Mouse (Mus musculus) ES-E14 (cell line): Measurements from ENCODE around the gene Epn3. TPM values are rescaled to one million over a fixed set of nuclear protein-coding genes. Genes with fewer than 3 reads are reported as not detected.

Experiments
- DNase-seq: peaks from one replicate; pipeline ENCODE4 v3.0.0-alpha.2; 2013; ENCODE audit warnings: low read depth, low spot score
- H3K27ac ChIP-seq: 2 replicates; pipeline ENCODE4 v1.5.1; 2012; ENCODE audit warnings: low read depth, mild to moderate bottlenecking, low read length, moderate library complexity, mixed read lengths; ENCODE audit not compliant: poor library complexity, insufficient read depth, severe bottlenecking
- H3K36me3 ChIP-seq: 2 replicates; pipeline ENCODE4 v1.6.1; 2012; ENCODE audit warnings: mild to moderate bottlenecking, low read length, moderate library complexity, mixed read lengths; ENCODE audit not compliant: control insufficient read depth, poor library complexity, insufficient read depth, severe bottlenecking
- H3K4me1 ChIP-seq, 2 experiments: fragments of 150-350 bp in 1 of 2; sonication (generic) in 1 of 2; 2 replicates each; pipeline ENCODE4 v1.6.1; 2012; ENCODE audit warnings: low read length in 2 of 2, mild to moderate bottlenecking in 1 of 2, mixed read lengths in 1 of 2; ENCODE audit not compliant: control insufficient read depth in 2 of 2, insufficient read depth in 2 of 2, poor library complexity in 1 of 2
- H3K4me3 ChIP-seq, 2 experiments: fragments of 150-350 bp in 1 of 2; sonication (generic) in 1 of 2; 2 replicates each; pipeline ENCODE4 v1.5.1; 2012; ENCODE audit warnings: low read length in 2 of 2, low read depth in 1 of 2, mild to moderate bottlenecking in 1 of 2, mixed read lengths in 1 of 2; ENCODE audit not compliant: insufficient read depth in 1 of 2, poor library complexity in 1 of 2, severe bottlenecking in 1 of 2
- H3K9ac ChIP-seq: 2 replicates; pipeline ENCODE4 v1.6.1; 2012; ENCODE audit warnings: low read depth, mild to moderate bottlenecking, low read length, mixed read lengths; ENCODE audit not compliant: poor library complexity, insufficient read depth, severe bottlenecking
- H3K9me3 ChIP-seq: fragments of 150-350 bp; sonication (generic); 2 replicates; pipeline ENCODE4 v1.6.1; 2012; ENCODE audit warnings: low read depth, mild to moderate bottlenecking, low read length; ENCODE audit not compliant: control insufficient read depth, insufficient read depth
- CHD2 ChIP-seq: IDR thresholded peaks from 2 replicates; pipeline ENCODE4 v1.6.1; 2014; ENCODE audit warnings: mild to moderate bottlenecking, low read depth, low read length, inconsistent platforms
- HCFC1 ChIP-seq: IDR thresholded peaks from 2 replicates; pipeline ENCODE4 v1.6.1; 2012; ENCODE audit warnings: low read length, inconsistent platforms, borderline replicate concordance; ENCODE audit not compliant: insufficient read depth
- MAFK ChIP-seq: IDR thresholded peaks from 2 replicates; pipeline ENCODE4 v1.6.1; 2014; ENCODE audit warnings: mild to moderate bottlenecking, low read depth, low read length, inconsistent platforms; ENCODE audit not compliant: insufficient read depth
- ZC3H11A ChIP-seq: IDR thresholded peaks from 2 replicates; pipeline ENCODE4 v1.6.1; 2012; ENCODE audit warnings: low read depth, mild to moderate bottlenecking, inconsistent platforms, low read length, borderline replicate concordance
- ZNF384 ChIP-seq: IDR thresholded peaks from 2 replicates; pipeline ENCODE4 v1.6.1; 2012; ENCODE audit warnings: low read depth, low read length, inconsistent platforms
- in situ Hi-C, 2 experiments: fragments of 600-800 bp; cut with MboI; formaldehyde crosslinking; loops; one replicate each; pipeline ENCODE4 v1.15.1; 2025; ENCODE audit warnings: low sequenced_read_pairs in 2 of 2, inconsistent platforms in 1 of 2; ENCODE audit not compliant: unreplicated experiment in 2 of 2
- total RNA-seq: library from RNA; depleted of rRNA; stranded (reverse); fragments of 300-350 nt; gene quantifications from 2 replicates; pipeline ENCODE4 v1.2.3, GENCODE M21; 2012

Epn3 gene
- total RNA-seq, 1 experiment, result 1.7 TPM

- H3K4me3 ChIP-seq, result peak within 1 kb of the TSS in 1 of 2 experiments; percentile 8; a peak in 2 of 4 replicates
Measured at GRCm38 (mm10) chr11:94486001-94486400, 13.8 kb downstream of the Epn3 start, which contains the start of gene Spata20. Gene Spata20 (minus strand): TSS chr11:94486179.

GRCm38 (mm10) chr11:94485223-94485622 lies 14.6 kb downstream of the Epn3 start:
- TF ChIP-seq ZNF384 (no peak), CHD2 (no peak), HCFC1 (no peak)
- Histone ChIP-seq H3K9ac (no peak overlapping the region), H3K27ac (no peak overlapping the region), H3K4me1 (no peaks in the 10 kb centered on the region), H3K9me3 (no peaks in the 10 kb centered on the region), H3K4me3 (no peak overlapping the region), H3K36me3 (no peaks in the 10 kb centered on the region)
- in situ Hi-C loops, result loop anchor here (5.0 to 10.0 kb wide), 2 partner anchors 148 to 150 kb away; no protein-coding TSS in a partner anchor
- no peak for DNase-seq

More at GRCm38 (mm10) chr11:94486001-94486400, 13.8 kb downstream of the Epn3 start, which contains the start of gene Spata20:
- Histone ChIP-seq H3K9me3 (no peaks in the 10 kb centered on the region), H3K4me1 (peaks cover 0 to 3% of the 10 kb centered on the region in 2 experiments; a peak in 1 of 4 replicates), H3K36me3 (no peaks in the 10 kb centered on the region), H3K9ac (no peak within 1 kb of the TSS), H3K27ac (no peak within 1 kb of the TSS)
- DNase-seq, result peak; percentile 59
- TF ChIP-seq ZNF384 (no peak), ZC3H11A (peak; percentile 88; the same call in 1 of the 2 replicates), HCFC1 (no peak)
- in situ Hi-C loops, result loop anchor here (5.0 to 10.0 kb wide), 2 partner anchors 149 to 151 kb away; no protein-coding TSS in a partner anchor

- H3K27ac ChIP-seq, result no peak overlapping the region
- in situ Hi-C loops, result loop anchor here (5.0 to 10.0 kb wide), 2 partner anchors 147 to 150 kb away; no protein-coding TSS in a partner anchor
Measured at GRCm38 (mm10) chr11:94484636-94485035, 15.1 kb downstream of the Epn3 start.

GRCm38 (mm10) chr11:94483921-94484320 lies 15.9 kb downstream of the Epn3 start:
- Histone ChIP-seq H3K36me3 (no peaks in the 10 kb centered on the region), H3K27ac (no peak overlapping the region), H3K4me3 (no peak overlapping the region), H3K4me1 (no peaks in the 10 kb centered on the region), H3K9ac (no peak overlapping the region), H3K9me3 (no peaks in the 10 kb centered on the region)
- in situ Hi-C loops, result loop anchor here in 1 of 2 experiments (10.0 kb wide), 1 partner anchor 149 kb away; no protein-coding TSS in a partner anchor
- DNase-seq, result no peak
- TF ChIP-seq ZNF384 (no peak), HCFC1 (no peak), CHD2 (no peak), ZC3H11A (no peak), MAFK (no peak)

More at GRCm38 (mm10) chr11:94484636-94485035, 15.1 kb downstream of the Epn3 start:
- Histone ChIP-seq H3K4me1 (no peaks in the 10 kb centered on the region), H3K4me3 (no peak overlapping the region), H3K36me3 (no peaks in the 10 kb centered on the region), H3K9ac (no peak overlapping the region), H3K9me3 (no peaks in the 10 kb centered on the region)
- no peak for TF ChIP-seq CHD2
- no peak for TF ChIP-seq ZNF384
- no peak for DNase-seq

GRCm38 (mm10) chr11:94483436-94483835 lies 16.3 kb downstream of the Epn3 start:
- Histone ChIP-seq H3K27ac (no peak overlapping the region), H3K4me1 (no peaks in the 10 kb centered on the region), H3K9ac (no peak overlapping the region), H3K4me3 (no peak overlapping the region), H3K36me3 (no peaks in the 10 kb centered on the region), H3K9me3 (no peaks in the 10 kb centered on the region)
- TF ChIP-seq MAFK, result no peak
- no peak for TF ChIP-seq CHD2
- no peak for TF ChIP-seq ZC3H11A
- no peak for TF ChIP-seq HCFC1
- TF ChIP-seq ZNF384, result no peak
- in situ Hi-C loops, result loop anchor here in 1 of 2 experiments (10.0 kb wide), 1 partner anchor 149 kb away; no protein-coding TSS in a partner anchor
- DNase-seq, result no peak
